Mouse (Mus musculus) embryonic facial prominence, embryonic 15.5 days (tissue): Measurements from ENCODE around the gene Rdx. TPM values are rescaled to one million over a fixed set of nuclear protein-coding genes. Genes with fewer than 3 reads are reported as not detected.
"Not testable (repeated sequence)": the region's sequence is repeated elsewhere in the genome, so short reads cannot be mapped to it uniquely, and the experiment has no call there.

Source experiments
- ATAC-seq: fragments of 200-750 bp; cut with Nextera tagmentation; 2 replicates; pipeline ENCODE4 v1.8.0; 2017; ENCODE audit warnings: low read depth, moderate TSS enrichment; ENCODE audit not compliant: insufficient number of reproducible peaks, low FRiP score, low TSS enrichment
- H3K27ac ChIP-seq: fragments of 300-500 bp; sonication (generic); replicated peaks from 2 replicates; pipeline ENCODE4 v1.5.1; 2015; ENCODE audit warnings: mild to moderate bottlenecking, inconsistent platforms
- H3K27me3 ChIP-seq: fragments of 300-500 bp; sonication (generic); 2 replicates; pipeline ENCODE4 v1.6.1; 2015; ENCODE audit warnings: inconsistent platforms
- H3K36me3 ChIP-seq: fragments of 300-500 bp; sonication (generic); 2 replicates; pipeline ENCODE4 v1.6.1; 2015; ENCODE audit warnings: mild to moderate bottlenecking, inconsistent platforms
- H3K4me1 ChIP-seq: fragments of 300-500 bp; sonication (generic); 2 replicates; pipeline ENCODE4 v1.6.1; 2015; ENCODE audit warnings: inconsistent platforms
- H3K4me2 ChIP-seq: fragments of 300-500 bp; sonication (generic); replicated peaks from 2 replicates; pipeline ENCODE4 v1.6.1; 2015; ENCODE audit warnings: mild to moderate bottlenecking, inconsistent platforms
- H3K4me3 ChIP-seq: fragments of 300-500 bp; sonication (generic); replicated peaks from 2 replicates; pipeline ENCODE4 v1.5.1; 2015; ENCODE audit warnings: mild to moderate bottlenecking, inconsistent platforms
- H3K9ac ChIP-seq: fragments of 300-500 bp; sonication (generic); 2 replicates; pipeline ENCODE4 v1.6.1; 2015; ENCODE audit warnings: inconsistent platforms
- H3K9me3 ChIP-seq: fragments of 300-500 bp; sonication (generic); replicated peaks from 2 replicates; pipeline ENCODE4 v1.6.1; 2016; ENCODE audit warnings: inconsistent platforms
- WGBS: fragments of 180-500 bp; shearing (Covaris S2); methylation state at CpG from one replicate; pipeline ENCODE4 v1.1.7; 2015; 5-methylcytosine and 5-hydroxymethylcytosine counted together
- polyA plus RNA-seq: library from polyadenylated mRNA; unstranded; fragments of >200 nt; fragmentation: Nextera tagmentation; extraction: Ambion mirVana; gene quantifications from 2 replicates; pipeline ENCODE4 v1.2.1, GENCODE M21; 2015

The Rdx gene
- polyA plus RNA-seq, 1 experiment from 2014 or later = 105 TPM

GRCm38 (mm10) chr9:52059788-52060187 is 12.8 kb downstream of the Rdx start:
- Histone ChIP-seq H3K4me3 (no peak overlapping the region), H3K9ac (no peak overlapping the region), H3K27me3 (no peaks in the 10 kb centered on the region), H3K4me2 (no peak overlapping the region), H3K36me3 (peaks cover 19% of the 10 kb centered on the region), H3K4me1 (peaks cover 4% of the 10 kb centered on the region; the same call in 1 of the 2 replicates), H3K9me3 (no peaks in the 10 kb centered on the region), H3K27ac (no peak overlapping the region)
- ATAC-seq = no peak
- 47% methylated on average over 2 of the region's 2 CpGs for WGBS

GRCm38 (mm10) chr9:52070052-52070451 is 23.1 kb downstream of the Rdx start:
- H3K36me3 ChIP-seq = peaks cover 59% of the 10 kb centered on the region
- H3K4me2 ChIP-seq = no peak overlapping the region
- H3K9ac ChIP-seq = no peak overlapping the region
- no peaks in the 10 kb centered on the region for H3K9me3 ChIP-seq
- 97% methylated on average over 2 of the region's 2 CpGs for WGBS
- no peak for ATAC-seq
- no peaks in the 10 kb centered on the region for H3K4me1 ChIP-seq
- no peak overlapping the region for H3K4me3 ChIP-seq
- no peaks in the 10 kb centered on the region for H3K27me3 ChIP-seq
- no peak overlapping the region for H3K27ac ChIP-seq

- H3K4me2 ChIP-seq, H3K27ac ChIP-seq, H3K9ac ChIP-seq, ATAC-seq, H3K27me3 ChIP-seq, H3K4me3 ChIP-seq, H3K4me1 ChIP-seq, H3K9me3 ChIP-seq: not testable (repeated sequence)
- peaks cover 55% of the 10 kb centered on the region for H3K36me3 ChIP-seq
Observed at GRCm38 (mm10) chr9:52071352-52071751, 24.4 kb downstream of the Rdx start.

- no peak overlapping the region for H3K27ac ChIP-seq
- no peaks in the 10 kb centered on the region for H3K4me1 ChIP-seq
- peaks cover 56% of the 10 kb centered on the region for H3K36me3 ChIP-seq
- H3K9ac ChIP-seq = no peak overlapping the region
- H3K9me3 ChIP-seq = no peaks in the 10 kb centered on the region
- no peaks in the 10 kb centered on the region for H3K27me3 ChIP-seq
- no peak overlapping the region for H3K4me3 ChIP-seq
- ATAC-seq = no peak
- H3K4me2 ChIP-seq = no peak overlapping the region
Observed at GRCm38 (mm10) chr9:52072202-52072601, 25.2 kb downstream of the Rdx start.

- Histone ChIP-seq H3K36me3 (peaks cover 53% of the 10 kb centered on the region), H3K9me3 (no peaks in the 10 kb centered on the region), H3K27me3 (no peaks in the 10 kb centered on the region), H3K27ac (no peak overlapping the region), H3K4me1 (no peaks in the 10 kb centered on the region), H3K9ac (no peak overlapping the region), H3K4me2 (no peak overlapping the region), H3K4me3 (no peak overlapping the region)
- ATAC-seq = no peak
- 72% methylated on average over 2 of the region's 2 CpGs for WGBS
Observed at GRCm38 (mm10) chr9:52076089-52076488, 29.1 kb downstream of the Rdx start.

- Histone ChIP-seq H3K4me2 (no peak overlapping the region), H3K4me1 (no peaks in the 10 kb centered on the region), H3K36me3 (peaks cover 58% of the 10 kb centered on the region), H3K9me3 (no peaks in the 10 kb centered on the region), H3K4me3 (no peak overlapping the region), H3K9ac (no peak overlapping the region), H3K27me3 (no peaks in the 10 kb centered on the region), H3K27ac (no peak overlapping the region)
- WGBS = 93% methylated on average over 1 of the region's 1 CpGs
- ATAC-seq = no peak
Observed at GRCm38 (mm10) chr9:52077692-52078091, 30.7 kb downstream of the Rdx start.

GRCm38 (mm10) chr9:52081979-52082378 is 35.0 kb downstream of the Rdx start:
- Histone ChIP-seq H3K27me3 (no peaks in the 10 kb centered on the region), H3K4me3 (no peak overlapping the region), H3K4me2 (no peak overlapping the region), H3K27ac (no peak overlapping the region), H3K36me3 (peaks cover 49% of the 10 kb centered on the region), H3K9ac (no peak overlapping the region), H3K4me1 (no peaks in the 10 kb centered on the region), H3K9me3 (no peaks in the 10 kb centered on the region)
- WGBS = 87% methylated on average over 2 of the region's 2 CpGs
- no peak for ATAC-seq

- H3K4me1 ChIP-seq = no peaks in the 10 kb centered on the region
- H3K9ac ChIP-seq = no peak overlapping the region
- no peak for ATAC-seq
- H3K4me3 ChIP-seq = no peak overlapping the region
- 85% methylated on average over 4 of the region's 4 CpGs for WGBS
- peaks cover 50% of the 10 kb centered on the region for H3K36me3 ChIP-seq
- H3K9me3 ChIP-seq = no peaks in the 10 kb centered on the region
- no peaks in the 10 kb centered on the region for H3K27me3 ChIP-seq
- no peak overlapping the region for H3K4me2 ChIP-seq
- H3K27ac ChIP-seq = no peak overlapping the region
Observed at GRCm38 (mm10) chr9:52082414-52082813, 35.4 kb downstream of the Rdx start.

GRCm38 (mm10) chr9:52091752-52092151 is 44.8 kb downstream of the Rdx start:
- Histone ChIP-seq H3K4me3 (no peak overlapping the region), H3K9me3 (no peaks in the 10 kb centered on the region), H3K9ac (no peak overlapping the region), H3K27me3 (no peaks in the 10 kb centered on the region), H3K4me2 (no peak overlapping the region), H3K27ac (no peak overlapping the region), H3K4me1 (no peaks in the 10 kb centered on the region), H3K36me3 (peaks cover 21% of the 10 kb centered on the region)
- ATAC-seq = no peak
- 91% methylated on average over 9 of the region's 9 CpGs for WGBS

- no peak overlapping the region for H3K9ac ChIP-seq
- 80% methylated on average over 5 of the region's 5 CpGs for WGBS
- no peaks in the 10 kb centered on the region for H3K4me1 ChIP-seq
- no peaks in the 10 kb centered on the region; the same call in 1 of the 2 replicates for H3K27me3 ChIP-seq
- no peaks in the 10 kb centered on the region for H3K9me3 ChIP-seq
- H3K4me2 ChIP-seq = no peak overlapping the region
- no peak overlapping the region for H3K4me3 ChIP-seq
- H3K27ac ChIP-seq = no peak overlapping the region
- no peak for ATAC-seq
- H3K36me3 ChIP-seq = peaks cover 16% of the 10 kb centered on the region
Observed at GRCm38 (mm10) chr9:52092311-52092710, 45.3 kb downstream of the Rdx start.

- no peaks in the 10 kb centered on the region for H3K4me1 ChIP-seq
- H3K9me3 ChIP-seq = no peaks in the 10 kb centered on the region
- H3K4me3 ChIP-seq = no peak overlapping the region
- H3K9ac ChIP-seq = no peak overlapping the region
- H3K27ac ChIP-seq = no peak overlapping the region
- 49% methylated on average over 8 of the region's 8 CpGs for WGBS
- H3K4me2 ChIP-seq = no peak overlapping the region
- H3K27me3 ChIP-seq = no peaks in the 10 kb centered on the region; the same call in 1 of the 2 replicates
- peaks cover 11% of the 10 kb centered on the region for H3K36me3 ChIP-seq
- ATAC-seq = no peak
Observed at GRCm38 (mm10) chr9:52093108-52093507, 46.1 kb downstream of the Rdx start.

GRCm38 (mm10) chr9:52094016-52094415 is 47.0 kb downstream of the Rdx start:
- Histone ChIP-seq H3K27ac (no peak overlapping the region), H3K4me3 (no peak overlapping the region), H3K9me3 (no peaks in the 10 kb centered on the region), H3K9ac (no peak overlapping the region), H3K4me1 (0 out of 2 replicates have a peak, but pooled peaks cover 4% of the 10 kb centered on the region), H3K27me3 (no peaks in the 10 kb centered on the region; the same call in 1 of the 2 replicates), H3K4me2 (no peak overlapping the region), H3K36me3 (peaks cover 6% of the 10 kb centered on the region; the same call in 1 of the 2 replicates)
- 80% methylated on average over 5 of the region's 5 CpGs for WGBS
- no peak for ATAC-seq
